8 mouse cellular contexts compared by ENCODE assay signal in the genomic region with DNA sequence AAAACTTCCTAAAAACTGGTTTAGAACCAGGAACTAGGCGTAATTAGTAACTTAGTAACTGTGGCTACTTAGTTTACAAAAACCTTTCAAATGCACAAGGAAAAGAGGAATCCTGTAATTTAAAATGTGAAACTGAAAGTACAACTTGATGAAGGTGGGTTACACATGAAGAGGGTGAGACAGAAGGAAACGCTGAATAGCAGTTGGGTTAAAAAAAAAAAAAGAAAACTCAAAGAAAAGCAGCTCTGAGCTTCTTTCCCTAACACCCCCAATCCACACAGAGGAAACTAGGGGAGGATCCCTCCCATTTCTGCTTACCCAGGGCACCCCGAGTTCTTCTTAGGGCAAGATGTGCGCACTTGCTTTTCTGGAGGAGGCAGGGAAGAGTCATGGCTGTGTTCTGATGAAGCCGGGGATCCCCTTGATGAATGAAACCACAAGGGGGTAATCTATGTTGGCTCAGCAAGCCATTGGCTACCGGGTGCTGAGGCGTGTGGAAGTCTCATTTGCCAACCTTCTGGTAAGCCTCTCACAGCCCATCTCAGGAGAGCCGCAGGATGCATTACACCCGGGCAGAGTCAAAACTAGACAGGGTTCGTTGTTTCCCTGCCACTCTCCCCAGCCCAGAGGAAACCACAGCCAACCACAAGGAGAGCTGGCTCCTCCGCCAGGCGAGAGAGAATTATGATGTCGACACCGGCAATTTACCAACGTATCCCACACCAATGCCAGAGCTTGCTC.
A peak's percentile ranks its signal among the peaks of the same experiment; 100 is the strongest.
DNase-seq lines count a peak whose midpoint lies in the region; ATAC-seq lines count a peak whose summit lies in the region.

No protein-coding gene starts in this region.

- 81% methylated on average over 15 of the region's 15 CpGs for WGBS in intestine, embryonic 15.5 days

- no peak overlapping the region for H3K27ac ChIP-seq in intestine, embryonic 15.5 days

- H3K9ac ChIP-seq in intestine, embryonic 15.5 days = no peak overlapping the region

- H3K9me3 ChIP-seq in intestine, embryonic 15.5 days = no peaks in the 10 kb centered on the region

- no peaks in the 10 kb centered on the region for H3K36me3 ChIP-seq in intestine, embryonic 15.5 days

- H3K4me1 ChIP-seq in intestine, embryonic 15.5 days (replicated peaks) = peaks cover 2% of the 10 kb centered on the region

- ATAC-seq in frontal cortex, adult (ENCODE audit: low TSS enrichment) = peak; percentile 8; the same call in 1 of the 2 replicates
- no peak for ATAC-seq in intestine, embryonic 15.5 days

- H3K4me2 ChIP-seq in intestine, embryonic 15.5 days (replicated peaks) = 0 out of 2 replicates have a peak overlapping the region, but pooled peaks have one; percentile 12

- no peak overlapping the region for H3K4me3 ChIP-seq in intestine, embryonic 15.5 days (replicated peaks)

- no peaks in the 10 kb centered on the region for H3K27me3 ChIP-seq in intestine, embryonic 15.5 days (replicated peaks)

- no peak for DNase-seq in frontal cortex, postnatal 14 days (ENCODE audit: low spot score in 2 of 2)
- DNase-seq in MEL-GATA-1-ER (ENCODE audit: extremely low read depth, low read depth) = peak; percentile 91
- DNase-seq in skeletal muscle tissue, adult 2 months (ENCODE audit: low read depth, low spot score) = peak; percentile 49
- no peak for DNase-seq in testis, postnatal 10 days (ENCODE audit: low spot score)
- DNase-seq in layer of hippocampus, postnatal 10 days (ENCODE audit: low spot score in 2 of 2) = no peak
- DNase-seq in heart, adult 8-10 months (ENCODE audit: low spot score) = no peak

Comparison
In these comparisons a context has a peak if more than half of its experiments do, and no peak if none do; other contexts are left out.
1. DNase-seq: peak in MEL-GATA-1-ER (single experiment) and skeletal muscle tissue, adult 2 months (single experiment); none in frontal cortex, postnatal 14 days (0 of 2), testis, postnatal 10 days (single experiment), layer of hippocampus, postnatal 10 days (0 of 2) and heart, adult 8-10 months (single experiment).